Mouse (Mus musculus) adrenal gland, adult 18-20 months (tissue): Measurements from ENCODE around the gene Lbh. TPM values are rescaled to one million over a fixed set of nuclear protein-coding genes. Genes with fewer than 3 reads are reported as not detected.

Experiments used
- DNase-seq, 2 experiments: peaks; one replicate each; pipeline ENCODE4 v3.0.0; 2021 to 2022; ENCODE audit warnings: low spot score in 2 of 2
- total RNA-seq, 2 experiments: library from RNA; stranded (reverse); gene quantifications; 1 replicate in 1 of 2; 2 replicates in 1 of 2; pipeline ENCODE4 v1.2.3; 2021

Lbh gene
- total RNA-seq, 2 experiments from 2014 or later, result 25.4 to 27.2 TPM

DNA sequence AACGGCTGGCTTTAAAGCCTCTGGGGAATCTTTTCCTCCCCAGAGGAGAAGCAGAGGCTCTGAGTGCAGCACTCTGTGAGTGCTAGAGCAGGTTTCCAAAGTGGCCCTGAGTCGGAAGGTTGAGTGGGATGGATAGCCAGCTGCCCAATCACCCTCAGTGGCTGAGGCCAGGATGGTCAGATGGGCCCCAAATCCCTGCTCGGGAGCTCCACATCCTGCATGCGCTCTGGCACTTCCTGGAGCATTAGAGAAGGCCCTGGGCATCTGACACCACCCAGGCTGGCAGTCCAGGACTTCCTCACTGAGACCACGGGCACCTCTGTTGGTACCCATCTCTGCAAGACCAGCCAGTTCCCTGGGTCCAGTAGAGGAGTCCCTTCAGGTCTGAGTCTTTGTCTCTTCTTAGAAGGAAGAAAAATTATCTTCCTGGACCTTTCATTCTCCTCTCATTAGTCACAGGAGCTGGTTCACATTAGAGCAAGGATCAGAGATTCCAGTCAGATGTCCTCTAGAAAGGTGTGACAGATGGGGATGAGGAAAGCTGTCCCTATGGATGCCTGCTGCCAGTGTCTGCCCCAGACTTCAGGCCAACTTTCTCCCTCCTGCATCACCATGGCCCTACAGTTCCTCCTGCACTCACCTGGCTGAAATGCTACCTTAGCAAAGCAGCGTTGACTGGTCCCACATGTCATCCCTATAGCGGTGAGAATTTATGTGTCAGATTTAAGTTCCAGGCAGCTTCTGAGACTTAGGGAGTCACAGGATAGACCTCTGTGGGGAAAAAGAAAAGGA, 8.8 kb upstream of the Lbh start:
- no peak for DNase-seq

DNA sequence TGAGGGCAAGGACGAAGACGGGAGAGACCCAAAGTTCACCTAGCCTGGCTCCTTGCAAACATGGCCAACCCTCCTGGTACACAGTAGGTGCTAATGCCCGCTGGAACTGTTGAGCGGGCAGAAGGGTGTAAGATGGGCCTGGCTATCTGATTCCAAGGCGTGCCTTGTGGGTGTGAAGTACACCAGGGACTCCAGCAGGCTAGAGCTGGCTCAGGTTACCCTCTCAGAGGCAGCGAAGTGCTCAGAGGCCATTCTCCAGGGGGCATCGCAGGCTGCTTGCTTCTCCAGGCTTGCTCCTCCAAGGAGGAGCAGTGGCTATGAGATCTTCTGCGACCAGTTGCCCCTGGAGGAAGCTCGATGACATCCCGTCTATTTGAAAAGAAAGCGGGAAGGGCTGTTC, 6.8 kb upstream of the Lbh start:
- DNase-seq, result peak in 1 of 2 experiments; percentile 7

DNA sequence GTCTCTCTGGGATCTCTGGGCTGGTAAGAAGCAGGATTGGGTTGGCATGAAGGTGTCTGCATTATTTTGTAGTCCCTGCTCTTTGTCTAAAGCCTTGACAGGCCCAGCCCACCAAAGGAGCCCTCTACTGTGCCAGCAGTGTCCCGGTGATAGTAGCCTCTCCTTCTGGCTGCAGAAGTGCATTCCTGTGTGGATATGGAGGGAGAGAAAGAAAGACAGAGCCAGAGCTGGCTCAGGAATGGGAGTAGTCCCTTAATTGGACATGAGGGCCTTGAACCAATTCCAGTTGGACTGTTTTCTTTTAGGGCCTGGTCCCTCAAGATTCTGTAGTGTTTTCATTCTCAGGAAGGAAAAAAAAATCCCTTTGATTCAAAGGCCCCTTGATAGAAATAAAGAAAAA, 6.4 kb upstream of the Lbh start:
- DNase-seq, result peak in 1 of 2 experiments; percentile 4

DNA sequence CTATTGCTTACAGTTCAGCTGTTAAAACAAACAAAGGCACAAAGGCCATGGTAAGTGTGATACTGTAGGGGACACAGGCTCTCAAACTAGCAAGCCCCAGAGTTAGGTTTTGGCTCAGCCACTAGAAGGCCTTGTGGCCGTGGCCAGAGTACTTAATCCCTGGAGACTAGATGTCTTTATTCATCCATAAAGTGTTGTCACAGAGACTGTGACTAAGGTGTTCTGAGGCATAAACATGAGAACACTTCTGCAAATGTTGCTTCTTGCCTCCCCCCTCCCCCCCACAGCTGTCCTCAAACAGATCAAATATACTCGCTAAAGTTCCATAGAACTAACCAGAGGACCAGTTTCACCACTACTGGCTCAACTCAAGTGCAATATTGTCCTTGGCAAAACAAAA, 4.0 kb upstream of the Lbh start:
- DNase-seq, result no peak

DNA sequence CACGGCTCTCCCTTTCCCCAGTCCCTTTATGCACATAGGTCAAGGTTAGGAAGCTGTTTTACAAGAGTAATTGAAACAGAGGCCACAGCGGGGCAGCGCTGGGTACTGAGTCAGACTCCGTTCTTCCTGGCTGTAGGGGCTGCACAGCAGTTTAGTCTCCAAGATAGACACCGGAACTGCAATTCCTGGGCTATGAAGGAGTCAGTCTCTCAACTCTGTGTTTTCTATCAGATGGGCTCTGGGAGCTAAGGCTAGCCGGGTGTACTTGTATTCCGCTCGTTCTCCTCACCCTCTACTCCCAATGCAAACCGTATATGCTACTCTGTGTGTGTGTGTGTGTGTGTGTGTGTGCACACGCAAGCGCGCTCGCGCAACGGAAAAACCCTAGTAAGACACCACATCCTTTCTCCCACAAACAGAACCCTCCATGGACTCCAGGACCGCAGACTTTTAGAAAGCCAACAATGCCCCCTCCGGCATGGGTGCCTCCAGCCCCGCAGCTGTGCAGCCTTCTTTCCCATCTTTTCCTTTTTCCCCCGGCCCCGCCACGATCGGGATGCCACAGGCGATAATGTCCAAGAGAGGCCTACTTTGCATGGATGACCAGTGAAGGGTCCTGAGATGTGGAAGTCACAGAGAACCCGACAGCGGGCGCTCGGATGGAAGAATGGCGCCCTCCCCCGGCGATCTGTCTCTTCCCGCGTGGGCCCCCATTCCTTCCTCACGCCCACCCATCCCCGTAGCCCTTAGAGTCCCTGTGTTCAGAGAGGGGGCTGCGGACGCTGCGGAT, 669 bp upstream of the Lbh start:
- peak; percentile 50 to 55 for DNase-seq

DNA sequence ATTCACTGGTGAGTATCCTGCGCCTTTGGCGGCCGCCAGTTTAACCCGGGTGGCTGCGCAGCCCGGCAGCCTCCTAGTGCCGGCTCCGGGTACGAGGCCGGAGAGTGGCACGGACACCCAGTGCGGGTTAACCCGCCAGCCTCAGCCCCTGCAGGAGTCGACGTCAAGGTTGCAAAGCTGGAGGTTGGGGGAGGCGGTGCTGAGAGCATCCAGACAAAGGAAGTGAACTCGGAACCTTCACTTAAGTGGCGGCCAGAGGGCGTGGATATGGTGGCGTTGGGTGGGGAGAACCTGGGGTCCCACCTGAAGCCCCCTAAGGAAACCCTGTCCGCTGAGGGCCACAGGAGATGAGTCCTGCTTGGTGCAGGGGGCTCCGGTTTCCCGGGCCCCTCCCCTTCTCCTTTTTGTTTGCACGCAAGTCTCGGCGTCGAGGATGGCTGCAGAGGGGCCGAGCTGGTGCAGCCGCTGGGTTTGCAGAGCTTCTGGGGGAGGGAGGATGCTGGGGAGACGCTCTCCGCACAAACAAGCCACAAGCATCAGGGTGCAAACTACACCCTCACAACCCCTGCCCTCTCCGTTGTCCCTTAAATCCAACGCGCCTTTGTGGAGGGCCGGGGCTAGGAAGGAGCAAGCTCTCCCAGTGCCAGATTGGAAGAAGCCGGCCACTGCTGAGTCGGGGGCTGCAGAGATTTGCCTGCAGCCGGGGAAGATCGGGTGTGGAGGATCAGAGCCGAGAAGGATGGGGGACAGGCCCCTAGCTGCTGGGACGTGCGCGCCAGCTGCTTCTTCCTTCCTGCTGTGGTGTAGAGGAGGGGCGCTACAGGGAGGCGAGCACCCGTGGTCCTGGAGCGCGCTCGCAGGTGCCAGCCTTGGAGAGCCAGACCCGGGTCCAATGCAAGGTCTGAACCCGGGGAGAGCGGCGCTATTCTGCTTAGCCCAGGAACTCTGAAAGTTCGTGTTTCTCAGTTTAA, 751 bp downstream of the Lbh start:
- peak; percentile 29 to 55 for DNase-seq

DNA sequence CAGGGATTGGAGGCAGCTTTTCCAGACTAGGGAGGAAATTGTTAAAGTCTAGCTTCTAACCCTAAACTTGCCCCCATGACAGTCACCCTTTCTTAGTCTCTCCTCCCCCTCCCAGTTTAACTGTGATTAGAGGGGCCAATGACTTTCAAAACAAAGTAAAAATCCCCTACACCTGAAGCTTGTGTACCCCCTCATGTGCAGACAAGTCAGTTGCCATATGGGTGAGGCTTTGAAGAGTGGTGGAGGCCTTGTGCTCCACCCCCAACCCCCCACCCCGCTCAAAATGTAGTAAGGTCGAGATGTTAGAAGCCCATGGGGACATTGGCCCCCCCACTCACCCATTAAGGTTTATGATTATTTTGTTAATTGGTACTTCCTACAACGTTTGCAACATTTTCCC, 1.5 kb downstream of the Lbh start:
- no peak for DNase-seq

DNA sequence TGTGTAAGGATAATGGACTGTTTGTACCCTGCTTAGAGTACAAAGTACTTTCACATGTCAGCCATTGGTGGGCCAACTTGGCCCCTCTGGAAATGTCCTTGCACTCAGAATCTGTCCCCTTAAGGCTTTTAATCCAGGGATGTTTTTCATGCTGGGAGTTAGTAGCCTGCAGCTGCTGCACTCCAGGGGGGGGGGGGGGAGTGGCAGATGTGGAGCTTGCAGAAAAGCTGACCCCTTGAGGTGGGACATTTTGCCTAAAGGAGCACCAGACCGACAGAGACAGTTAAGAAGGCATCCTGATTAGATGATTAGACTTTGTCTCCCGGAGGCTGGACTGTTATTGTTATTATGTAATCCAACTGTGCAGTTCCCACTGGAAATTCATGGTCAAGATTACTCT, 2.3 kb downstream of the Lbh start:
- DNase-seq, result no peak

DNA sequence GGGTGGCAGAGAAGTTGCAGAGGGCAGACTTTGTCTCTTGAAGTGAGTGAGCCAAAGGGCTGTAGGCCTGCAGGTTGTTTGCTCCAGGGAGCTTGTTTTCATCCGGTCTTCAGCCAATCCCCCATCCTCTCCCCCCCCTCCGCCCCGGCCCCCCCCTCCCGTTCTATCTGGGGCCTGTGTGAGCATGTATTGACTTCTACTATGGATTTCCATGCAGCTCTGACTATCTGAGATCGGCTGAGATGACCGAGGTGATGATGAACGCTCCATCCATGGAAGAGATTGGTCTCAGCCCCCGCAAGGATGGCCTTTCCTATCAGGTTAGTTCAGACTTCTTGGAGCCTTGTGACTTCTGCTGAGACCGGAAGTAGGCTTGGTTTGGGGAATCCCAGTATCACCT, 2.9 kb downstream of the Lbh start:
- no peak for DNase-seq

DNA sequence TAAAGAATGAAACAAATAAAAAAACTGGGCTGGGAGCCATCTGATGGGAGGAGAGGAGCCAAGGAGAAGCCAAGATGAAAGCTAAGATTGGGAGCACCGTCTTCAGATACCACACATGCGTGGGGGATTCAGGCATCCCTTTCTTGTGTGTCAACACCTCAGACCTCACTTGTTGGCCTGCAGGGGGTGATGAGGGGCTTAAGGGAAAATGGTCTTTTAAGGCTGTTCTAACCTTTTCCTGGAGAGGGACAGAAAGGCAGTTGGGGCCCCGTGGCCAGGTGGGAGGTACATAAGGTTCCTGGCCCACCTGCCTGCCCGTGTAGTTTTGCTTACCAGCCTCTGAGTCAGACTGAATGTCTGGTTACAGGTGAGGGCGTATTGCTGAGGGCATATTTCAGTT, 4.1 kb downstream of the Lbh start:
- DNase-seq, result no peak

DNA sequence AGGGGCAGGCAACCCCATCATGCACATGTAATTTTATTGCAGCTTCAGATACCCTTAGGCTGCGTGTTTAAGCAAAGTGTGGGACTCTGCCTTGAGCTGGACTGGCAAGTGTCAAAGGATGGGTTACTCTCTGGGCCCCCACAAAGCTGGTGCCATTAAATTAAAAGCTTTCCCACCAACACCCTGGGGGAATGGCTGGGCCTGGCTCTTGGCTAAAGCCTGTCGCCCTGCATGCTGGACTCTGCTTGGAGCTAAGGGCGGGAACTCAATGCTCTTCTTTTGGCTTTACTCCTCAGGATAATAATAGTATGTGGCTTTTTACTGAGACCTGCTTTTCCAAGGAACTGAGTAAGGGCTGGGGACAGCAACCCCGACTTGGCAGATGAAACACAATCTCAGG, 5.2 kb downstream of the Lbh start:
- DNase-seq, result no peak

DNA sequence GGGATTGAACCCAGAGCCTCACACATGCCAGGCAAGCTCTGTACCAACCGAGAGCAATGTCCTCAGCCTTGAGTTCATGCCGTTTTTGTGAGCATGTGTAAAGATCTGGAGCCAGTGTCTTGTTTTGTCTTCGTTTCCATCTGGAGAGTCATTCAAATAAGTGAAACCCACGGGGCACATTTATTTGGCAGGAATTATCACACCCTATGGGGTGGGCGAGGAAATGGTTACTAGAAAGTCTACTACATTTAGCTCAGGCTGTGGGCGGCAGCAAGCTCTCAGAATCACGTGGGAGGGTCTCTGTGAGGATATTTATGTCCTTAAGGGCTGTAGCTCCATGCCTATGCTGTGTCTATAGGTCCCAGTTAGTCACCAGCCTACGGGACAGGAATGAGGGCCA, 6.2 kb downstream of the Lbh start:
- no peak for DNase-seq

DNA sequence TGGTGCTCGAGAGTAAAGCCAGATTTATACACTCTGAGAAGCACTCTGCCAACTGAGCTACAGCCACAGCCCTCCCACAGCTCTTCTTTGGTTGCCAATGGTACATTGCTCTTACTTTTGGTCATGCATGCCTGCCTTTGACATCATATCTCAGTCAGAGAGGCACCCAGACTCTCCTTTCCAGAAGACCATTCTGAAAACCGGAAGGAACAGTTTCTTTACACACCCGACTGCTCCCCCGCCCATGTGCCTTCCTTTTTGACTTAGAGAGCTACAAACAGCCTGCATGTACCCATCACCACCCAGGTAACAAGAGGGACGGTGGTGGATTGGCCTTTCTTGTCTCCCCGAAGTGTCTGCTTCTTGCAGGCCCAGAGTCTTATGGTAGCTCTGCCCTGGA, 7.0 kb downstream of the Lbh start:
- no peak for DNase-seq

DNA sequence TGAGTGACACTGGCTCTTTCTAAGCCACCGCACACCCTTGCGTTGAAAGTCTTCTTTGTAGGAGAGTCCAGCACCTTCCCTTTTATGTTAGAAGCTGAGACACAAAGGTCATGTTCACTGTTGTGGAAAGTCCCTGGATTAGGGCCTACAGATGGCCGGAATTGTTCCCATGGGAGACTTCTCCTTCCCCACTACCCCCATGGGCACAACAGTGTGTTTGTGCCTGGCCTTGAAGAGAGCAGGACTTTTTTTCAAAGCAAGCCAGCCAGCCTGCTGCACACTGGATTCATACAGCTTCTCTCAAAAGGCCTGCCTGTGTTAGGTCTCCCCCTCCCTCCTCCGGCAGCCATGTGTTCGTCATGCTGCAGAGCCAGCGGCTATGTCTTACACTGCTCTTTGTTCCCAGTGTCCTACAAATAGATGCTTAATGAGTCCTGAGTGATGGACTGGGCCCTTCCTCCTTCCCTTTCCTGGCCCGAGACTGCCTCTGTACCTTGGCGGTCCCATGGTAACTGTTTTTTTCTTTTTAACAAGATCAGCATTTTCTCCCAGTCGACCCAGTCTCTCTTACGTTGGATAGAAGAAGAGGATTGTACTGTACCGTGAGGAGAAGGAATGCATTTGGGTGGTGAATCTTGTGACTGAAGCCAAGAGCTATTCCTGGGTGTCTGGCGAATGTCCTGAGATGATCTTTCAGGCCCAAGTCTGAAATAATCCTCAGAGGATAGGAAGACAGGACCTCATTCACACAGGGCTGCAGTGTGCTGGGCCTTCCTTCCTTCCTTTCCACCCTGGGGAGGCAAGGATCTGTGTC, 7.9 kb downstream of the Lbh start:
- peak in 1 of 2 experiments; percentile 22 for DNase-seq

DNA sequence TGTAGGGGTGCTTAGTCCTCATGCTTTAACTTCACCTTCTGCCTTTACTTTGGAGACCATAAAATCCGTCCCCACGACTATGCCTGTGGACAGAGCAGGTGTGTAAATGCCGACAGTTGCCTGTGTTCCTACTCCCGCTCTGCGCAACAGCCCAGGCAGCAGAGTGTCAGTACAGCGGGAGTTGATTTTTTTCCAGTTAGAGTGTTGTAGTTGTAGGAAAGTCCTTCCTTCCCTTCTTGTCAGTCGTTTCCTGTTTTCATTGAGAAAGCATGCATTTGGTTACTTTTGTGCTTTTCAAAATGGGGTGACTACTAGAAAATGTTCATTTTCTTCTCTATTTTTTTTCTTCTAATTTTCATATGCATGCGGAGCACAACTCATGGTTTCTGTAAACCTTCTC, 8.9 kb downstream of the Lbh start:
- no peak for DNase-seq

DNA sequence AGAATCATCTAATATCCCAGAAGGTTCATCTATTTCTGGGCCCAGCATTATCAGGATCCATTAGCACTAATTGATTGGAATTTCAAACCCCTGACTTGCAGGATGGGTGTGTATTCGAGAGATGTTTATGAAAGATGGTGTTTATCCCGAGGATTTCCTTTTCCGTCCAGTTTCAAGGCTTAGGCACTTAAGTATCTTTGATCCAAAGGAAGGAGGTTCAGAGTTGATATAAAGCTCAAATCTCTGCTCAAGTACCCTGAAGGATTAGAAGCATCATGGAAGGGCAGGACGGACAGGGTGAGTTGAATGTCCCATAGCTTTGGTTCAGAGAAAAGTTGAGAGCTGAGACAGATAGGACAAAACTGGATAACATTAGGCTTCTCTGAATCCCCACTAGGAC, 15.0 kb downstream of the Lbh start:
- DNase-seq, result no peak

DNA sequence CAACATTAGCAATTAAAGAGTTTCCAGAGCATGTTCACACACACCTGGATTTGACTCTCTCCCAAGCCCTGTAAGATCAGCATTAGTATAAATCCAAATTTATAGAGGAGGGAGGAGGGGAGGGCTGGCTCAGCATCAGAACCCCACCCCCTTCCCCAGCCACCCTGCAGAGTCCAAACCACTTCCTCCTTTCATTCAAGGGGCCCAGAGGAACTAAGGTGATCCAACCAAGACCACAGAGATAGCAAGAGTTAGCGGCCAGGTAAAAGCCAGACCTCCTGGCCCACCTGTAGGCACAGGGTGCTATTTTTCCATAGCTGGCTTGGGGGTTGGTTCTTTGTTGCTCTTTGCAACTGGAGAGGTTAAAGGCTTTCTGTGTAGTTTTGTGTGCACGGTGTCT, 16.0 kb downstream of the Lbh start:
- DNase-seq, result no peak

DNA sequence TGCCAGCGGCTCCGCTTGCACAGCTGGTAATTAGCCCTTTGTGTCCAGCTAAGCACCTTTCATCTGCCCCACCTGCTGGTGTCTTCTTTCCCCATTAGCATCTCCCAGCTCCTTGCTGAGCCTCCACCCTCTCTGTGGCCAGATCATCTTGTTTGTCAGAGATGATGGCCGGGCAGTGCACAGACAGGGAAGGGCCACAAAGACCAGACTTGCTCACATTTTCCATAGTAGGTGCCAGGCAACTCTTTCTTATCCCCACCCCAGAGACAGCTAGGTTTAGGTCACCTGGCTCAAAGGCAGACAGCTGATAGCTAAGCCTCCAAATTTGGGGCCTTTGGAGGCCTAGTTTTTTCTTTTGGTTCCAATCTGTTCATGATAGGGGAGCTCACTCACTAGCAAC, 16.5 kb downstream of the Lbh start:
- DNase-seq, result no peak

DNA sequence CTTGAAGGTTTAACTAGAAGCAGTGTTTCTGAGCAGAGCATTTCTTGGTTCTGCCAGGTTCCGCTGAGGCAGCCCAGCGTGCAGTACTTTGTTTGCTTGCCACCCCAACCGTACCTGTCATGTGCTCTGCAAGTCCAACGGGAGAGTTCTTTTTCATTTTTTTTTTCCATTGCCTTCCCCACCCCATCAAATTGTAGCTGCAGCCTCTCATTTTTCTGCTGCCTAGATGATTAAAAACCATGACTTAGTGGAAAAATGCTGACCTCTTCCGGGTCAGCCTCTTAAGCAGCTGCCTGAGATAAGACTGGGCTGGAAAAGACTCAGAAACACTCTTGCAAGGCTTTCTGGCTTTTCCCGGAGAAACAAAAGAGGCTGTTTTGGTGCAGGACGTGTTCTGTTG, 17.8 kb downstream of the Lbh start:
- no peak for DNase-seq

DNA sequence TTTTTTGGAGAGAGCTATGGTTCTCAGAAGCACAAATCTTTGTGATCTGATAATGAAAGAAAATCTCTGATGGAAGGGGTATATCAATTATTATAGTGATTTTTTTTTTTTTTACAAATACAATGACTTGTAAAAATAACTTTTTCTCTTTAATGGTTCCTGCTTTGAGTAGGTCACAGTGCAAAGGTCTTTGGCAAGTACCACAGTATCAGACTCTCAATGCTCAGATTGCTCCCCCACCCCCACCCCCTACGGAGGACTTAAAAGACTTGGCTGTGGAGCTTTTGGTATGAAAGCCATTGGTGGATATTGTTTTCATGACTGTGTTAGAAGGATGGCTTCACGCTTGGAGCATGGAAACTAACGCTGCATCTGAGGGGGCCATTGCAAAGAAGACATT, 18.2 kb downstream of the Lbh start:
- no peak for DNase-seq

DNA sequence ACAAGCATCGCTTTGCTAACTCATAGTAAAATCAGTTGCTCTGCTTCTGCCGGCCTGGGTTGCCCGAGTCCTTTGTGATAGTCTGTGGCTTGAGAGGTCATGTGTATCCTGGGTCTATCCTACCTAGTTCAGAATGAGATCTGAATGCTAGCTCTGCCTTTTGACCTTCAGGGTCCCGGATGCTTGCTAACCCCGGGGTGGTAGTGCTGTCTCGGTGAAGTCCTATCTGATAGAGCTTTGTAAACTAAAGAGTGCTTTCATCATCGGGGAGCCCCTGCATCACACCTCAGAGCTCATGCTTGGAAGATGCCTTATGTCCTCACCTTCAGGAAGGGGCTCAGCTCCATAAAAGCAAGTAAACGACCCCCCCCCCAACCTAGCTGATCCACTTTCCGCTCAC, 19.1 kb downstream of the Lbh start:
- no peak for DNase-seq
